Mouse (Mus musculus): ENCODE measurements around the gene Trmo. TPM values are rescaled to one million over a fixed set of nuclear protein-coding genes. Genes with fewer than 3 reads are reported as not detected.

The Trmo gene
- polyA plus RNA-seq, 1 experiment from 2014 or later = 11.8 TPM

Other genes starting within 250 kb of the Trmo start
- 20.7 and 21.1 TPM in 2 replicates for gene Xpa, start 193.1 kb downstream of the Trmo start, polyA plus RNA-seq (2015; fragmentation: Nextera tagmentation; extraction: Ambion mirVana)
- gene Foxe1, start 45.8 kb downstream of the Trmo start, polyA plus RNA-seq (2015; fragmentation: Nextera tagmentation; extraction: Ambion mirVana) = not detected in 2 replicates
- 1.4 and 1.5 TPM in 2 replicates for gene Hemgn, start 24.1 kb upstream of the Trmo start, polyA plus RNA-seq (2015; fragmentation: Nextera tagmentation; extraction: Ambion mirVana)
- gene Anp32b, start 61.5 kb upstream of the Trmo start, polyA plus RNA-seq (2015; fragmentation: Nextera tagmentation; extraction: Ambion mirVana) = 284 and 308 TPM in 2 replicates
- gene Nans, start 99.8 kb upstream of the Trmo start, polyA plus RNA-seq (2015; fragmentation: Nextera tagmentation; extraction: Ambion mirVana) = 75.7 and 78.5 TPM in 2 replicates
- 2.1 and 2.9 TPM in 2 replicates for gene Trim14, start 146.7 kb upstream of the Trmo start, polyA plus RNA-seq (2015; fragmentation: Nextera tagmentation; extraction: Ambion mirVana)
- 5.9 and 6.4 TPM in 2 replicates for gene Coro2a, start 212.8 kb upstream of the Trmo start, polyA plus RNA-seq (2015; fragmentation: Nextera tagmentation; extraction: Ambion mirVana)

All from kidney, embryonic 16.5 days (tissue).